Mouse (Mus musculus) liver, embryonic 14.5 days (tissue): ENCODE measurements around the gene Paqr7. TPM values are rescaled to one million over a fixed set of nuclear protein-coding genes. Genes with fewer than 3 reads are reported as not detected.
"Not testable (repeated sequence)": the region's sequence is repeated elsewhere in the genome, so short reads cannot be mapped to it uniquely, and the experiment has no call there.

Experiments
- ATAC-seq: fragments of 200-750 bp; cut with Nextera tagmentation; 2 replicates; pipeline ENCODE4 v1.8.0; 2017; ENCODE audit warnings: moderate number of reproducible peaks, mild to moderate bottlenecking, moderate library complexity; ENCODE audit not compliant: insufficient read depth
- DNase-seq, 3 experiments: peaks; one replicate each; pipeline ENCODE4 v3.0.0-alpha.2; 2012 to 2013; ENCODE audit warnings: low read depth in 3 of 3, low spot score in 3 of 3
- H3K27ac ChIP-seq: fragments of 300-500 bp; sonication (generic); 2 replicates; pipeline ENCODE4 v1.5.1; 2014; ENCODE audit warnings: moderate library complexity, mild to moderate bottlenecking, control low read depth, inconsistent platforms
- H3K27me3 ChIP-seq: fragments of 300-500 bp; sonication (generic); 2 replicates; pipeline ENCODE4 v1.6.1; 2014; ENCODE audit warnings: mild to moderate bottlenecking, low read length, moderate library complexity; ENCODE audit not compliant: control insufficient read depth, insufficient read depth
- H3K36me3 ChIP-seq: fragments of 300-500 bp; sonication (generic); replicated peaks from 2 replicates; pipeline ENCODE4 v1.6.1; 2014; ENCODE audit warnings: low read depth; ENCODE audit not compliant: control insufficient read depth, insufficient read depth
- H3K4me1 ChIP-seq, 2 experiments: fragments of 200-500 bp in 1 of 2; fragments of 300-500 bp in 1 of 2; sonication (generic) in 1 of 2; replicated peaks; 2 replicates each; pipeline ENCODE4 v1.6.1; 2012 to 2014; ENCODE audit warnings: antibody characterized with exemption in 1 of 2, inconsistent platforms in 1 of 2, low read length in 1 of 2; ENCODE audit not compliant: control insufficient read depth in 2 of 2, insufficient read depth in 2 of 2
- H3K4me2 ChIP-seq: fragments of 300-500 bp; sonication (generic); 2 replicates; pipeline ENCODE4 v1.6.1; 2014; ENCODE audit warnings: low read depth, mild to moderate bottlenecking, control low read depth, moderate library complexity
- H3K4me3 ChIP-seq, 2 experiments: fragments of 200-500 bp in 1 of 2; fragments of 300-500 bp in 1 of 2; sonication (generic) in 1 of 2; 2 replicates each; pipeline ENCODE4 v1.5.1; 2012 to 2014; ENCODE audit warnings: low read depth in 2 of 2, low read length in 2 of 2, mild to moderate bottlenecking in 2 of 2, control low read depth in 1 of 2, inconsistent platforms in 1 of 2, moderate library complexity in 1 of 2; ENCODE audit not compliant: insufficient read depth in 1 of 2
- H3K9ac ChIP-seq: fragments of 300-500 bp; sonication (generic); replicated peaks from 2 replicates; pipeline ENCODE4 v1.6.1; 2014; ENCODE audit warnings: mild to moderate bottlenecking, control low read depth, moderate library complexity
- H3K9me3 ChIP-seq: fragments of 300-500 bp; sonication (generic); 2 replicates; pipeline ENCODE4 v1.6.1; 2016; ENCODE audit warnings: low read length, mixed read lengths; ENCODE audit not compliant: control insufficient read depth
- CTCF ChIP-seq: IDR thresholded peaks from 2 replicates; pipeline ENCODE4 v1.5.1; 2016; ENCODE audit warnings: antibody characterized with exemption, low read depth, control low read depth
- EP300 ChIP-seq: IDR thresholded peaks from 2 replicates; pipeline ENCODE4 v1.6.1; 2016; ENCODE audit warnings: antibody characterized with exemption, low read depth
- WGBS: fragments of 180-500 bp; shearing (Covaris S2); extraction: QIAGEN DNeasy Blood & Tissue Kit; methylation state at CpG from one replicate; pipeline ENCODE4 v1.1.7; 2014; ENCODE audit not compliant: insufficient replicate concordance; 5-methylcytosine and 5-hydroxymethylcytosine counted together
- polyA plus RNA-seq, 2 experiments: library from polyadenylated mRNA; depleted of rRNA in 1 of 2; stranded (reverse) in 1 of 2; unstranded in 1 of 2; fragments of >200 nt; fragmentation: Nextera tagmentation in 1 of 2; extraction: Ambion mirVana in 1 of 2; gene quantifications; 2 replicates each; pipeline versions ENCODE4 v1.2.1 to v1.2.3; 2012 to 2014

Gene Paqr7
- polyA plus RNA-seq, 2 experiments, result 1.9 to 4.1 TPM

GRCm38 (mm10) chr4:134491716-134492115, 4.8 kb upstream of the Paqr7 start:
- H3K9ac ChIP-seq, result no peak overlapping the region
- H3K27me3 ChIP-seq, result no peaks in the 10 kb centered on the region; the same call in 1 of the 2 replicates
- H3K4me2 ChIP-seq, result no peak overlapping the region
- no peak overlapping the region for H3K27ac ChIP-seq
- no peak overlapping the region for H3K4me3 ChIP-seq
- H3K36me3 ChIP-seq, result no peaks in the 10 kb centered on the region
- ATAC-seq (no peak), DNase-seq (no peak)
- TF ChIP-seq CTCF, result no peak
- no peak for TF ChIP-seq EP300
- 41% methylated on average over 6 of the region's 6 CpGs for WGBS
- H3K9me3 ChIP-seq, result no peaks in the 10 kb centered on the region; the same call in 1 of the 2 replicates
- peaks cover 19 to 34% of the 10 kb centered on the region in 2 experiments for H3K4me1 ChIP-seq

GRCm38 (mm10) chr4:134494161-134494560, 2.3 kb upstream of the Paqr7 start:
- WGBS, result 70% methylated on average over 6 of the region's 6 CpGs

GRCm38 (mm10) chr4:134494780-134495545, 1.5 kb upstream of the Paqr7 start:
- no peaks in the 10 kb centered on the region; the same call in 1 of the 2 replicates for H3K9me3 ChIP-seq
- peaks cover 25 to 37% of the 10 kb centered on the region in 2 experiments for H3K4me1 ChIP-seq
- H3K27me3 ChIP-seq, result no peaks in the 10 kb centered on the region; the same call in 1 of the 2 replicates
- DNase-seq, result peak in 1 of 3 experiments; percentile 46
- peak overlapping the region; percentile 11; the same call in 1 of the 2 replicates for H3K4me2 ChIP-seq
- no peak overlapping the region for H3K4me3 ChIP-seq
- no peak overlapping the region for H3K9ac ChIP-seq
- no peak overlapping the region for H3K27ac ChIP-seq
- ATAC-seq, result peak; percentile 43
- WGBS, result 12% methylated on average over 16 of the region's 16 CpGs
- no peak for TF ChIP-seq CTCF
- TF ChIP-seq EP300, result no peak; the same call in 1 of the 2 replicates
- H3K36me3 ChIP-seq, result no peaks in the 10 kb centered on the region

More at GRCm38 (mm10) chr4:134494161-134494560, 2.3 kb upstream of the Paqr7 start:
- not testable (repeated sequence) for ATAC-seq, H3K27me3 ChIP-seq, H3K9me3 ChIP-seq, H3K4me2 ChIP-seq, H3K9ac ChIP-seq, H3K36me3 ChIP-seq, H3K4me3 ChIP-seq, H3K27ac ChIP-seq, DNase-seq
- peaks cover 25 to 43% of the 10 kb centered on the region in 2 experiments for H3K4me1 ChIP-seq

- no peak overlapping the region for H3K4me2 ChIP-seq
- no peak overlapping the region for H3K4me3 ChIP-seq
- H3K27me3 ChIP-seq, result no peaks in the 10 kb centered on the region; the same call in 1 of the 2 replicates
- no peak for DNase-seq
- no peak overlapping the region for H3K9ac ChIP-seq
- no peaks in the 10 kb centered on the region for H3K36me3 ChIP-seq
- WGBS, result 65% methylated on average over 5 of the region's 5 CpGs
- TF ChIP-seq CTCF (no peak), EP300 (no peak)
- H3K27ac ChIP-seq, result no peak overlapping the region
- peaks cover 25 to 34% of the 10 kb centered on the region in 2 experiments for H3K4me1 ChIP-seq
- H3K9me3 ChIP-seq, result no peaks in the 10 kb centered on the region; the same call in 1 of the 2 replicates
- ATAC-seq, result no peak
Observed at GRCm38 (mm10) chr4:134495546-134495923, 962 bp upstream of the Paqr7 start.

- Histone ChIP-seq H3K4me1 (peaks cover 25 to 34% of the 10 kb centered on the region in 2 experiments), H3K27me3 (no peaks in the 10 kb centered on the region; the same call in 1 of the 2 replicates), H3K9me3 (no peaks in the 10 kb centered on the region), H3K4me2 (peak overlapping the region; percentile 74), H3K9ac (peak overlapping the region; percentile 45), H3K4me3 (peak overlapping the region; percentile 31 to 51), H3K27ac (no peak overlapping the region), H3K36me3 (no peaks in the 10 kb centered on the region)
- 8% methylated on average over 6 of the region's 6 CpGs for WGBS
- ATAC-seq (peak; percentile 21), DNase-seq (no peak)
- TF ChIP-seq EP300, result no peak
- TF ChIP-seq CTCF, result no peak
Observed at GRCm38 (mm10) chr4:134497223-134497622, 726 bp downstream of the Paqr7 start.
